Comparison of ENCODE assay signal across 8 mouse cellular contexts in genomic region chr17:3230231-3231000, GRCm38 (mm10).
A peak's percentile ranks its signal among the peaks of the same experiment; 100 is the strongest.
DNase-seq lines count a peak whose midpoint lies in the region; ATAC-seq lines count a peak whose summit lies in the region.

No protein-coding gene starts in this region.

- H3K9ac ChIP-seq in forebrain, embryonic 14.5 days (ENCODE audit: low read length) = no peak overlapping the region
- H3K9ac ChIP-seq in hindbrain, embryonic 12.5 days = no peak overlapping the region

- ATAC-seq in forebrain, embryonic 14.5 days = peak; percentile 90
- ATAC-seq in hindbrain, embryonic 12.5 days (ENCODE audit: low FRiP score) = peak; percentile 81

- H3K36me3 ChIP-seq in forebrain, embryonic 14.5 days (ENCODE audit: control insufficient read depth, insufficient read depth, low read length) = peaks cover 14% of the 10 kb centered on the region; the same call in 1 of the 2 replicates
- peaks cover 6% of the 10 kb centered on the region; the same call in 1 of the 2 replicates for H3K36me3 ChIP-seq in hindbrain, embryonic 12.5 days
- peaks cover 56% of the 10 kb centered on the region for H3K36me3 ChIP-seq in megakaryocyte, embryonic 14.5 days (replicated peaks; ENCODE audit: low read length)

- H3K4me3 ChIP-seq in forebrain, embryonic 14.5 days (ENCODE audit: low read depth, low read length) = no peak overlapping the region
- H3K4me3 ChIP-seq in hindbrain, embryonic 12.5 days = no peak overlapping the region
- peak overlapping the region; percentile 83 for H3K4me3 ChIP-seq in megakaryocyte, embryonic 14.5 days (replicated peaks)

- 83% methylated on average over 17 of the region's 17 CpGs for WGBS in forebrain, embryonic 14.5 days
- WGBS in hindbrain, embryonic 12.5 days = 77% methylated on average over 17 of the region's 17 CpGs

- intact Hi-C loops in heart, postnatal 25 days (cut with DNase I) = loop anchor here (2.0 kb wide), 1 partner anchor 218 kb away; no protein-coding TSS in a partner anchor

- no peak overlapping the region for H3K4me2 ChIP-seq in forebrain, embryonic 14.5 days (ENCODE audit: low read length)
- H3K4me2 ChIP-seq in hindbrain, embryonic 12.5 days (replicated peaks) = no peak overlapping the region

- no peaks in the 10 kb centered on the region for H3K9me3 ChIP-seq in forebrain, embryonic 14.5 days (replicated peaks; ENCODE audit: control insufficient read depth, low read length)
- no peaks in the 10 kb centered on the region for H3K9me3 ChIP-seq in hindbrain, embryonic 12.5 days (replicated peaks)
- no peaks in the 10 kb centered on the region for H3K9me3 ChIP-seq in megakaryocyte, embryonic 14.5 days

- no peak overlapping the region for H3K27ac ChIP-seq in forebrain, embryonic 14.5 days (ENCODE audit: low read depth, low read length)
- H3K27ac ChIP-seq in hindbrain, embryonic 12.5 days = 0 out of 2 replicates have a peak overlapping the region, but pooled peaks have one; percentile 1

- no peaks in the 10 kb centered on the region; the same call in 1 of the 2 replicates for H3K4me1 ChIP-seq in forebrain, embryonic 14.5 days (ENCODE audit: control insufficient read depth, insufficient read depth, low read length)
- H3K4me1 ChIP-seq in hindbrain, embryonic 12.5 days = peaks cover 6% of the 10 kb centered on the region; the same call in 1 of the 2 replicates
- H3K4me1 ChIP-seq in megakaryocyte, embryonic 14.5 days = peaks cover 43% of the 10 kb centered on the region

- peak; percentile 93 for DNase-seq in heart, adult 11 months
- no peak for DNase-seq in heart, postnatal 25 days (ENCODE audit: low spot score)
- DNase-seq in cerebellum, adult 11-12 months = peak; percentile 25
- peak; percentile 86 for DNase-seq in forebrain, embryonic 14.5 days (ENCODE audit: low spot score)
- peak; percentile 53 to 61 for DNase-seq in layer of hippocampus, postnatal 36 days
- DNase-seq in skeletal muscle tissue, adult 2 months (ENCODE audit: low read depth, low spot score) = peak; percentile 18

- H3K27me3 ChIP-seq in forebrain, embryonic 14.5 days (replicated peaks; ENCODE audit: control insufficient read depth, insufficient read depth, low read length) = no peaks in the 10 kb centered on the region
- no peaks in the 10 kb centered on the region for H3K27me3 ChIP-seq in hindbrain, embryonic 12.5 days
- H3K27me3 ChIP-seq in megakaryocyte, embryonic 14.5 days (replicated peaks) = no peaks in the 10 kb centered on the region
